Mouse (Mus musculus): ENCODE measurements at regions not wholly inside any gene's neighbourhood (a gene's known extent, or its start where the extent isn't known, plus 50 kb on each side); places are given as distances from the start of the nearest gene placed in this dataset.

GRCm38 (mm10) chr5:93328059-93328458, 61.0 kb downstream of the Ccng2 start:
- DNase-seq (ENCODE audit: low spot score) = peak; percentile 37

GRCm38 (mm10) chr5:93330851-93331250, 63.8 kb downstream of the Ccng2 start:
- no peak for DNase-seq (ENCODE audit: low spot score)

- no peak for DNase-seq (ENCODE audit: low spot score)
Observed at GRCm38 (mm10) chr5:93353101-93353500, 86.0 kb downstream of the Ccng2 start.
